Mouse (Mus musculus) liver, embryonic 12.5 days (tissue): ENCODE results near the gene Tnxb. TPM values are rescaled to one million over a fixed set of nuclear protein-coding genes. Genes with fewer than 3 reads are reported as not detected.

Source experiments
- ATAC-seq: fragments of 200-750 bp; cut with Nextera tagmentation; 2 replicates; pipeline ENCODE4 v1.8.0; 2017; ENCODE audit warnings: moderate number of reproducible peaks, mild to moderate bottlenecking, moderate library complexity
- H3K27ac ChIP-seq: fragments of 300-500 bp; sonication (generic); 2 replicates; pipeline ENCODE4 v1.5.1; 2016; ENCODE audit warnings: mild to moderate bottlenecking
- H3K27me3 ChIP-seq: fragments of 300-500 bp; sonication (generic); replicated peaks from 2 replicates; pipeline ENCODE4 v1.6.1; 2016; ENCODE audit warnings: mild to moderate bottlenecking, moderate library complexity
- H3K36me3 ChIP-seq: fragments of 300-500 bp; sonication (generic); 2 replicates; pipeline ENCODE4 v1.6.1; 2016; ENCODE audit warnings: mild to moderate bottlenecking, moderate library complexity
- H3K4me1 ChIP-seq: fragments of 300-500 bp; sonication (generic); 2 replicates; pipeline ENCODE4 v1.6.1; 2016
- H3K4me2 ChIP-seq: fragments of 300-500 bp; sonication (generic); 2 replicates; pipeline ENCODE4 v1.6.1; 2016; ENCODE audit warnings: mild to moderate bottlenecking, moderate library complexity
- H3K4me3 ChIP-seq: fragments of 300-500 bp; sonication (generic); 2 replicates; pipeline ENCODE4 v1.5.1; 2016; ENCODE audit warnings: mild to moderate bottlenecking, moderate library complexity
- H3K9ac ChIP-seq: fragments of 300-500 bp; sonication (generic); 2 replicates; pipeline ENCODE4 v1.6.1; 2016; ENCODE audit warnings: mild to moderate bottlenecking, moderate library complexity
- H3K9me3 ChIP-seq: fragments of 300-500 bp; sonication (generic); replicated peaks from 2 replicates; pipeline ENCODE4 v1.6.1; 2016; ENCODE audit warnings: mild to moderate bottlenecking, moderate library complexity
- WGBS: fragments of 180-500 bp; shearing (Covaris S2); methylation state at CpG from one replicate; pipeline ENCODE4 v1.1.7; 2016; ENCODE audit not compliant: insufficient replicate concordance; 5-methylcytosine and 5-hydroxymethylcytosine counted together
- polyA plus RNA-seq: library from polyadenylated mRNA; unstranded; fragments of >200 nt; fragmentation: Nextera tagmentation; extraction: Ambion mirVana; gene quantifications from 2 replicates; pipeline ENCODE4 v1.2.1, GENCODE M21; 2016

Tnxb gene
- polyA plus RNA-seq: 0.04 and 0.05 TPM in 2 replicates

- Histone ChIP-seq H3K36me3 (no peaks in the 10 kb centered on the region), H3K27me3 (peaks cover 74% of the 10 kb centered on the region), H3K4me3 (peak within 1 kb of the TSS; percentile 10), H3K9me3 (no peaks in the 10 kb centered on the region), H3K4me2 (peak within 1 kb of the TSS; percentile 47), H3K9ac (no peak within 1 kb of the TSS), H3K4me1 (peaks cover 6% of the 10 kb centered on the region; the same call in 1 of the 2 replicates), H3K27ac (no peak within 1 kb of the TSS)
- 52% methylated on average over 7 of the region's 7 CpGs for WGBS
- ATAC-seq: no peak
Observed at GRCm38 (mm10) chr17:34670235-34670634, at the start of gene Tnxb. Gene Tnxb (plus strand): TSS chr17:34670535.

DNA sequence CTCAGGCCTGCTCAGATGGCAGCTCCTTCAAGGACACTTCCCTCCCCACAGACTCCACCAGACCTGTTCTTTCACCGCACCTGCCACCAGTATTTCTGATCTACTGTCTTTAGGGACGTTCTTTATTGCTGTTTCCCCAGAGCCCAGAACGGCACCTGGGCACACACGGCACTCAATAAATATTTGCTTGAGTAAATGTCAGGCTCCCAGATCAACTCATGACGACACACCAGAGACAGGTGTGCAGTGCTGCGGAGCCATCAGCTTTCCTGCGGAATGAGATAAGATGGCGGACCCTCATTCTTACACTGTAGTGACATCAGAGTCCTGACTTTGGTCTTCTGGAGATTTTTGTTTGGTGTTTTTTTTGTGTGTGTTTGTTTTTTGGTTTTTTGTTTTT is 49.3 kb upstream of the Tnxb start:
- H3K36me3 ChIP-seq: peaks cover 49% of the 10 kb centered on the region
- WGBS: 75% methylated on average over 8 of the region's 8 CpGs
- no peak overlapping the region for H3K27ac ChIP-seq
- H3K4me2 ChIP-seq: no peak overlapping the region
- H3K4me3 ChIP-seq: no peak overlapping the region
- no peaks in the 10 kb centered on the region for H3K27me3 ChIP-seq
- ATAC-seq: no peak
- H3K4me1 ChIP-seq: peaks cover 20% of the 10 kb centered on the region
- no peaks in the 10 kb centered on the region for H3K9me3 ChIP-seq
- no peak overlapping the region for H3K9ac ChIP-seq

DNA sequence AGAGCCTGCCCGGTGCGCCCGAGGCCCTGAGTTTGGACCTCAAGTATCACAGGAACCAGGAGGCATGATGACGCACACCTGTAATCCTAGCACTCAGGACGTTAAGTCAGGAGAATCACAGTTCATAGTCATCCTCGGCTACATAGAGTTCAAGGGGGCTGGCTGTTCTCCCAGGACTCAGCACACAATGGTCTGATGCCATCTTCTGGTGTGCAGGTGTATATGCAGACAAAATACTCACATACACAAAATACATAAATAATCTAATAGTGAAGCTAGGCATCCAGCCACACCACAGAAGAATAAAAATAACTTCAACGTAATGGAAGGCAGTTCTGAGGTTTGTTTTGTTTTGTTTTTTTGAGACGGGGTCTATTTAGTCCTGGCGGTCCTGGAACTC is 47.2 kb upstream of the Tnxb start:
- Histone ChIP-seq H3K36me3 (peaks cover 35% of the 10 kb centered on the region), H3K4me2 (no peak overlapping the region), H3K4me1 (peaks cover 35% of the 10 kb centered on the region), H3K9me3 (no peaks in the 10 kb centered on the region), H3K4me3 (no peak overlapping the region), H3K27me3 (peaks cover 11% of the 10 kb centered on the region), H3K27ac (no peak overlapping the region), H3K9ac (no peak overlapping the region)
- ATAC-seq: no peak
- WGBS: 79% methylated on average over 9 of the region's 9 CpGs

DNA sequence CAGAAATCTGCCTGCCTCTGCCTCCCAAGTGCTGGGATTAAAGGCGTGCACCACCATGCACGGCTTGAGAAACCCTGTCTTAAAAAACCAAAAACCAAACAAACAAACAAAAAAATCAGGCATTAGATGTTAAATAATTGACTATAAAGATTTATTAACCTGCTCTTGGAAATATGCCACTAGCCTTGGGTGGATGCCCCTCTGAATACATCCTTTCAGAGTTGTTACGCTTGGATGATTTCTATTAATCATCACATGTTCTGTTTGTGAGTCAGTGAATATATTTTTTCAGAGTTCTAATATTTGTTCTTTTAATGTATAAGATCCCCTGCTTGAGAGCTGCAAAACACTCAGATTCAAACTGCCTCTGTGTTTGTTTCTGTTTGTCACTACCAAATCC is 45.4 kb upstream of the Tnxb start:
- Histone ChIP-seq H3K4me3 (no peak overlapping the region), H3K36me3 (peaks cover 35% of the 10 kb centered on the region), H3K4me2 (no peak overlapping the region), H3K9me3 (no peaks in the 10 kb centered on the region), H3K27me3 (peaks cover 29% of the 10 kb centered on the region), H3K9ac (no peak overlapping the region), H3K27ac (no peak overlapping the region), H3K4me1 (peaks cover 47% of the 10 kb centered on the region)
- ATAC-seq: no peak
- WGBS: 84% methylated on average over 3 of the region's 3 CpGs

- WGBS: 46% methylated on average over 16 of the region's 16 CpGs
- peak overlapping the region; percentile 76 for H3K9ac ChIP-seq
- H3K27me3 ChIP-seq: peaks cover 41% of the 10 kb centered on the region
- peaks cover 32% of the 10 kb centered on the region for H3K36me3 ChIP-seq
- H3K4me2 ChIP-seq: peak overlapping the region; percentile 93
- H3K4me3 ChIP-seq: peak overlapping the region; percentile 73
- H3K27ac ChIP-seq: peak overlapping the region; percentile 78
- no peak for ATAC-seq
- peaks cover 58% of the 10 kb centered on the region for H3K4me1 ChIP-seq
- no peaks in the 10 kb centered on the region for H3K9me3 ChIP-seq
Observed at GRCm38 (mm10) chr17:34626062-34626772, 44.1 kb upstream of the Tnxb start.

GRCm38 (mm10) chr17:34626773-34627092 is 43.6 kb upstream of the Tnxb start:
- Histone ChIP-seq H3K4me1 (peaks cover 64% of the 10 kb centered on the region), H3K27ac (peak overlapping the region; percentile 78), H3K4me3 (peak overlapping the region; percentile 73), H3K27me3 (peaks cover 46% of the 10 kb centered on the region), H3K4me2 (peak overlapping the region; percentile 93), H3K9me3 (no peaks in the 10 kb centered on the region), H3K36me3 (peaks cover 28% of the 10 kb centered on the region), H3K9ac (peak overlapping the region; percentile 76)
- 1% methylated on average over 18 of the region's 18 CpGs for WGBS
- peak; percentile 25; the same call in 1 of the 2 replicates for ATAC-seq

DNA sequence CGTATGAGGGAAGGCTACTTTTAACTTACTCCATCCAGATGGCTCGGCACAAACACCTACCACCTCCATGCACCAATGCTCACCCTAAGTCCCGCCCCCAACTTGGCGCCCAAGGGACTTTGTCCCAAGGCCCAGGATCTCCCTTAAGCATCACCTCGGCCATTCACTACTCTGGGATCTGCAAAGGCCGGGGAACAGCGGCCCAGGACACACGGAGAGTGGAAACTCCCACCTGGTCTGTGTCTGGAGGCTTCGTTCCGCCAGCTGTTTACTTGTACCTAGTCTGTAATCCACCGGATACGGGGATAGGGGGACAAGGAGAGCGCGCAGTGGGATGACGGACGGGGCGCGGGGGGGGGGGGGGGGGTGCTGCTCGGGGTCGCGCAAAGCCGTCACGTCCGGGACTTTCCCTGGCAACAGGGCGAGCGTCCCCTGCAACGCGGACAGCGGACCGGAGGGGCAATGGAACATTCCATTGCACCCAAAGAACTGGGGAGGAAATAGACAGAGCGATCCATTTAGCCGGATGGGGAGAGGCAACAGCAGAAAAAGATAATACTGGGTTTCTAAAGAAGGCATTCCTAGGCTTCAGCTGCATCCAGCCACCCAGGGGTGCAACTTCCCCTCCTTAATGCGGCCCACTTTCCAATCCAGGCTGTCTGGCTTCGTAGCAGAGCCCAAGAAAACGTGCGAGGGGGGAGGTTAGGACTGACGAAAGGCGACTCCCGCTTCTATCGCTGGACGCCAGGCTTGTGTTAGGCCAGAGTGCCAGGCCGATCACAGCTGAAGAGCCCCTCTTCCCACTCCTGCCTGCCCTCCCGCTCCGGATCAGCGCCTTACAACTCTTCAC is 43.0 kb upstream of the Tnxb start:
- H3K4me1 ChIP-seq: peaks cover 65% of the 10 kb centered on the region
- peaks cover 52% of the 10 kb centered on the region for H3K27me3 ChIP-seq

DNA sequence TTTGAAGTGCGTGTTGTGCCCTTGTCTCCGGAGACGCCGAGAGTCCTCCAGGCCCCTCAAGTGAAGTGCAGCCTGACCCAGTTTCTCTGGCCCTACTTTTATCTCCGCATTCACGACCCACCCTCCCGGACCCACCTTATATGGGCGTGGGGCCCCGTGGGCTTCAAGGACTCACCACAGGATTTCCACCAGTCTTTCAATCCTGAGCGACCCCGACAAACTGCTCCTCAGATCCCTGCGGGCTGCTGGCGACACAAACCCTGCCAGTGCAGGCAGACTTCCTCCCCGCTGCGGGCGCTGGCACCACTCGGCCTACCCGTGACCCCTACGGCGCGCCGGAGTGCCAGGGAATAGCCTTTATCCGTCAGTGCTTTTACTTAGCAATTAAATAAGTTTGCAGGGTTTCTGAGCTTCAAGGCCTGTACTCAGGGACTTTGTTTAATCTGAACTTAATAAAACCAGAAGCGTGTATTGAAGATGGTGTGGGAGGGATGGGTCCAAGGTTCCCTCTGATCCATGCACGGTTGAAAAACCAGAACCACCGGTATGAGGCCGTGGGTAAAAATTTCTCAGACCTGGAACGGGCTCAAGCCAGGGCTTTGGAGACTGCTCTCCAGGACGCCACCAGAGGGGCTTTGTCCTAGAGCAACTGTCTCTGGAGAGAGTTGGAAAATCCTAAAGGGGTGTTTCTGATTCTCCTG is 42.2 kb upstream of the Tnxb start, which contains the start of gene Ppt2:
Gene Ppt2, minus strand, starts transcription at position 568 of the 701 bp plus-strand sequence.
- WGBS: 11% methylated on average over 29 of the region's 29 CpGs
- peak within 1 kb of the TSS; percentile 76 for H3K9ac ChIP-seq
- ATAC-seq: 0 out of 2 replicates have a peak, but pooled peaks have one; percentile 6
- peak within 1 kb of the TSS; percentile 78 for H3K27ac ChIP-seq
- no peaks in the 10 kb centered on the region for H3K9me3 ChIP-seq
- peaks cover 60% of the 10 kb centered on the region for H3K27me3 ChIP-seq
- peak within 1 kb of the TSS; percentile 93 for H3K4me2 ChIP-seq
- peak within 1 kb of the TSS; percentile 73 for H3K4me3 ChIP-seq
- peaks cover 61% of the 10 kb centered on the region for H3K4me1 ChIP-seq
- peaks cover 16% of the 10 kb centered on the region; the same call in 1 of the 2 replicates for H3K36me3 ChIP-seq

More for the DNA sequence above, 43.0 kb upstream of the Tnxb start:
- H3K36me3 ChIP-seq: peaks cover 23% of the 10 kb centered on the region
- peak overlapping the region; percentile 93 for H3K4me2 ChIP-seq
- peak; percentile 70 for ATAC-seq
- H3K9me3 ChIP-seq: no peaks in the 10 kb centered on the region
- peak overlapping the region; percentile 73 for H3K4me3 ChIP-seq
- peak overlapping the region; percentile 76 for H3K9ac ChIP-seq
- H3K27ac ChIP-seq: peak overlapping the region; percentile 78
- WGBS: 1% methylated on average over 44 of the region's 45 CpGs

DNA sequence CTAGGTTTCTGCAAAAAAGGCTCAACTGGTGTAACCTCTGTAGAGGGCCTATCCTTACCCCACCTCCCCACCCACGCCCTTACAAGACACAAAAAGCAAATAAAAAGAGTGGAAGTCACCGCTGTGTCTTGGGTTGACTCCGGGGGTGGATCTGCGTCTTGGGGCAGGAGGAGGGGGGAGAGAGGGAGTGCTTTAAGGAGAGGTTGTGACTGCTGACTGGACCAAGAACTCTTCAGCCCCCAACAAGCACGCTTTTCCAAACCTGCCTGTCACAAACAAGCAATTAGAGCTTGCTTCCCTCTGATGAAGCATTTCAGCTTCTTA is 41.7 kb upstream of the Tnxb start:
- Histone ChIP-seq H3K27ac (no peak overlapping the region), H3K9ac (no peak overlapping the region)

DNA sequence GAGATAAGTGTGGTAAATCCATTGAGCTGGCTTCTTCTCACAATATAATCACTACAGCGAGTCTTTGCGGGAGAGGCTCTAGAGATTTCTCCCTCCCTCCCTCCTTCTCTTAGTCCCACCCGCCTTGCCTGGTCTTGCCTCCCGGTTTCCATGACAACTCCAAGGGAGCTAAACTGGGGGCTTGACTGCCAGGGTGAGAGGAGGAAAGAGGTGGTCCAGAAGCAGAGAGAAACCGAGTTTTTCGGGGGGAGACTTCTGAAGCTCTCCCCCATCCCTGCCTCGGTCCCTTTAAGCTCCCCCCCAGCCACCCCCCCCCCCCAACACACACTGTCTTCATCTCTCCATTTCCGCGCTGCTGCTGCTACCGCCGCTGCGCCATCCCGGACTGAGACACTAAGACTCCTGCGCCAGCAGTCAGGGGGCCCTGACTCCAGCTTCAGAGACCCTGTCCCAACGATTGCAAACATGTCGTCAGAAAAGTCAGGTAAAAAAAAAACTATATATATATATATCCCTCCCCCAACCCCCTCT is 41.0 kb upstream of the Tnxb start, which contains the start of gene Prrt1:
Gene Prrt1, plus strand, starts transcription at position 313 of the 531 bp plus-strand sequence.
- Histone ChIP-seq H3K9ac (no peak within 1 kb of the TSS), H3K4me1 (peaks cover 61% of the 10 kb centered on the region), H3K4me2 (peak within 1 kb of the TSS; percentile 93), H3K27me3 (peaks cover 71% of the 10 kb centered on the region), H3K4me3 (no peak within 1 kb of the TSS), H3K9me3 (no peaks in the 10 kb centered on the region), H3K36me3 (peaks cover 11% of the 10 kb centered on the region; the same call in 1 of the 2 replicates), H3K27ac (no peak within 1 kb of the TSS)
- WGBS: 12% methylated on average over 16 of the region's 16 CpGs
- no peak for ATAC-seq

More for the DNA sequence above, 41.7 kb upstream of the Tnxb start:
- no peak for ATAC-seq
- Histone ChIP-seq H3K36me3 (peaks cover 16% of the 10 kb centered on the region; the same call in 1 of the 2 replicates), H3K4me1 (peaks cover 61% of the 10 kb centered on the region), H3K4me3 (no peak overlapping the region), H3K4me2 (peak overlapping the region; percentile 93), H3K9me3 (no peaks in the 10 kb centered on the region), H3K27me3 (peaks cover 65% of the 10 kb centered on the region)
- 42% methylated on average over 5 of the region's 5 CpGs for WGBS

DNA sequence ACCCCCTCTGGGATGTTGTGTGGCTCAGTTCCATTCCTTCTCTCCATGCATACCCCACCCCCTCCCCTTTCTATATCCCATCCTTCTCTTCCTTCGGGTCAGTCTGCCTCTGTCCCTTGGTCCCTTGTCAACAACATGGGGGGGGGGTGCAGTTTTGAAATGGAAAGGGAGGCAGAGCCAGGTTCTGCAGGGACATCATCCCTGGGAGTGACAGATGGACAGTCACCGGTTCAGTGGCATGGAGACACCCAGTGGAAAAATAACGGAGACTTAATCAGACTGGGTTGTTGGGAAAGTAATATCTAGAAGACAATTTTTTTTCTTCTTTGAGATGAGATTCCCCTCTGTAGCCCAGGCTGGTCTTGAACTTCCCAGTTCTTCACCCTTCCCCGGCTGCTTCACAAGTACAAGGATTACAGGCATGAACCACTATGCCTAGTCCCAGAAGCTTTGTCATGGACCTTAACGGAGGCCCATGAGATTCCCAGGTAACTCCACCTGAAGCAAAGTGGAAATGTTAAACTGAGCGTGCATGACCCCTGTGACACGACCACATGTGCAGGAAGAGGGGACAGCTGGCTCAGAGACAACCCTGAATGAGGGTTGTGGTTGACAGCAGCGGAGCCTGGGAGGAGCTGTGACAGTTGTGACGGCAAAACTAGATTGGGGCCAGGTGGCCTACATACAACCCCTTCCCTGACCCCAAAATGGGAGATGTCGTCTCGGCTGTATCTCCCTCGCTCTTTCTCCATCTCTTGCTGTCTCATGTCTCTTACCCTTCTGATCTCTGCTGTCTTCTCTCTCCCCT is 40.3 kb upstream of the Tnxb start:
- ATAC-seq: no peak
- Histone ChIP-seq H3K27me3 (peaks cover 71% of the 10 kb centered on the region), H3K36me3 (peaks cover 10% of the 10 kb centered on the region; the same call in 1 of the 2 replicates), H3K4me1 (peaks cover 61% of the 10 kb centered on the region), H3K4me2 (peak overlapping the region; percentile 56; the same call in 1 of the 2 replicates), H3K27ac (no peak overlapping the region), H3K9ac (no peak overlapping the region), H3K4me3 (no peak overlapping the region), H3K9me3 (no peaks in the 10 kb centered on the region)
- WGBS: 13% methylated on average over 12 of the region's 12 CpGs
